Mouse (Mus musculus) CH12.LX (cell line): Measurements from ENCODE around the gene Usp21. TPM values are rescaled to one million over a fixed set of nuclear protein-coding genes. Genes with fewer than 3 reads are reported as not detected.
A peak's percentile ranks its signal among the peaks of the same experiment; 100 is the strongest.

ENCODE experiments used
- DNase-seq: peaks from one replicate; pipeline ENCODE4 v3.0.0-alpha.2; 2013; ENCODE audit errors: extremely low read depth
- H3K27ac ChIP-seq: 2 replicates; pipeline ENCODE4 v1.5.1; 2012; ENCODE audit warnings: low read depth, mild to moderate bottlenecking, control low read depth, moderate library complexity; ENCODE audit not compliant: insufficient read depth
- H3K27me3 ChIP-seq: replicated peaks from 2 replicates; pipeline ENCODE3; 2012; ENCODE audit warnings: inconsistent platforms
- H3K36me3 ChIP-seq, 2 experiments: replicated peaks in 1 of 2; 2 replicates each; pipeline versions ENCODE3 to v1.6.1; 2012; ENCODE audit warnings: inconsistent platforms in 1 of 2, low read length in 1 of 2, mild to moderate bottlenecking in 1 of 2, mixed read lengths in 1 of 2, moderate library complexity in 1 of 2; ENCODE audit not compliant: control insufficient read depth in 1 of 2, insufficient read depth in 1 of 2
- H3K4me1 ChIP-seq, 2 experiments: 2 replicates each; pipeline ENCODE4 v1.6.1; 2012; ENCODE audit warnings: inconsistent platforms in 1 of 2, moderate library complexity in 1 of 2; ENCODE audit not compliant: insufficient read depth in 2 of 2, control insufficient read depth in 1 of 2
- H3K4me2 ChIP-seq: 2 replicates; pipeline ENCODE4 v1.6.1; 2012; ENCODE audit warnings: low read depth, mild to moderate bottlenecking, control low read depth; ENCODE audit not compliant: poor library complexity, insufficient read depth, severe bottlenecking
- H3K4me3 ChIP-seq, 3 experiments: fragments of 150-350 bp in 1 of 3; sonication (generic) in 1 of 3; replicated peaks in 1 of 3; 2 replicates each; pipeline versions ENCODE3 to v1.5.1; 2011 to 2012; ENCODE audit warnings: low read depth in 2 of 3, low read length in 2 of 3, mild to moderate bottlenecking in 2 of 3, moderate library complexity in 2 of 3, control low read depth in 1 of 3, improper control_type of control experiment in 1 of 3, inconsistent platforms in 1 of 3, mixed read lengths in 1 of 3; ENCODE audit not compliant: poor library complexity in 1 of 3
- H3K79me2 ChIP-seq: replicated peaks from 2 replicates; pipeline ENCODE4 v1.6.1; 2012; ENCODE audit warnings: mild to moderate bottlenecking, moderate library complexity; ENCODE audit not compliant: control insufficient read depth, poor library complexity, insufficient read depth, severe bottlenecking; ENCODE audit errors: extremely low read depth
- H3K9ac ChIP-seq: 2 replicates; pipeline ENCODE4 v1.6.1; 2012; ENCODE audit warnings: low read depth, mild to moderate bottlenecking, control low read depth, moderate library complexity; ENCODE audit not compliant: insufficient read depth
- H3K9me3 ChIP-seq: replicated peaks from 2 replicates; pipeline ENCODE3; 2012; ENCODE audit warnings: low read length, inconsistent platforms, mixed read lengths
- BHLHE40 ChIP-seq: IDR thresholded peaks from 2 replicates; pipeline ENCODE4 v1.6.1; 2011; ENCODE audit warnings: mild to moderate bottlenecking, low read depth, low read length, improper control_type of control experiment
- CHD1 ChIP-seq: IDR thresholded peaks from 2 replicates; pipeline ENCODE4 v1.6.1; 2012; ENCODE audit warnings: low read depth, low read length, improper control_type of control experiment, inconsistent platforms
- CHD2 ChIP-seq: IDR thresholded peaks from 2 replicates; pipeline ENCODE4 v1.6.1; 2011; ENCODE audit warnings: low read length, improper control_type of control experiment
- CTCF ChIP-seq, 2 experiments: IDR thresholded peaks in 1 of 2; conservative IDR thresholded peaks in 1 of 2; 2 replicates each; pipeline ENCODE4 v1.5.1; 2011 to 2012; ENCODE audit warnings: low read depth in 2 of 2, low read length in 2 of 2, improper control_type of control experiment in 1 of 2, inconsistent platforms in 1 of 2, mild to moderate bottlenecking in 1 of 2, moderate library complexity in 1 of 2
- E2F4 ChIP-seq: IDR thresholded peaks from 2 replicates; pipeline ENCODE4 v1.6.1; 2011; ENCODE audit warnings: low read depth, low read length, improper control_type of control experiment; ENCODE audit not compliant: insufficient replicate concordance
- ELF1 ChIP-seq: IDR thresholded peaks from 2 replicates; pipeline ENCODE4 v1.6.1; 2014; ENCODE audit warnings: low read depth, mild to moderate bottlenecking, inconsistent platforms, low read length, improper control_type of control experiment
- EP300 ChIP-seq: IDR thresholded peaks from 2 replicates; pipeline ENCODE4 v1.6.1; 2011; ENCODE audit warnings: low read length, improper control_type of control experiment
- ETS1 ChIP-seq: conservative IDR thresholded peaks from 2 replicates; pipeline ENCODE4 v1.6.1; 2012; ENCODE audit warnings: low read depth, mild to moderate bottlenecking, inconsistent platforms, low read length, improper control_type of control experiment, moderate library complexity
- GABPA ChIP-seq: IDR thresholded peaks from 2 replicates; pipeline ENCODE4 v1.6.1; 2012; ENCODE audit warnings: low read depth, low read length, improper control_type of control experiment, inconsistent platforms; ENCODE audit not compliant: insufficient replicate concordance
- HCFC1 ChIP-seq: IDR thresholded peaks from 2 replicates; pipeline ENCODE4 v1.6.1; 2012; ENCODE audit warnings: low read depth, mild to moderate bottlenecking, inconsistent platforms, low read length, improper control_type of control experiment
- IRF4 ChIP-seq: IDR thresholded peaks from 2 replicates; pipeline ENCODE4 v1.6.1; 2014; ENCODE audit warnings: low read depth, mild to moderate bottlenecking, inconsistent platforms, low read length, improper control_type of control experiment
- JUN ChIP-seq: IDR thresholded peaks from 2 replicates; pipeline ENCODE4 v1.6.1; 2011; ENCODE audit warnings: low read depth, mild to moderate bottlenecking, low read length, improper control_type of control experiment, moderate library complexity; ENCODE audit not compliant: insufficient read depth
- JUND ChIP-seq: conservative IDR thresholded peaks from 2 replicates; pipeline ENCODE4 v1.6.1; 2011; ENCODE audit warnings: low read depth, low read length, improper control_type of control experiment
- KAT2A ChIP-seq: IDR thresholded peaks from 2 replicates; pipeline ENCODE4 v1.6.1; 2012; ENCODE audit warnings: low read length, improper control_type of control experiment, inconsistent platforms; ENCODE audit not compliant: insufficient replicate concordance
- MAFK ChIP-seq: IDR thresholded peaks from 2 replicates; pipeline ENCODE4 v1.6.1; 2011; ENCODE audit warnings: low read length, improper control_type of control experiment; ENCODE audit not compliant: insufficient replicate concordance
- MAX ChIP-seq: IDR thresholded peaks from 2 replicates; pipeline ENCODE4 v1.6.1; 2011; ENCODE audit warnings: low read length, improper control_type of control experiment
- MAZ ChIP-seq: IDR thresholded peaks from 2 replicates; pipeline ENCODE4 v1.6.1; 2012; ENCODE audit warnings: low read depth, mild to moderate bottlenecking, inconsistent platforms, low read length, improper control_type of control experiment, moderate library complexity
- MEF2A ChIP-seq: IDR thresholded peaks from 2 replicates; pipeline ENCODE4 v1.6.1; 2014; ENCODE audit warnings: low read depth, mild to moderate bottlenecking, inconsistent platforms, low read length, improper control_type of control experiment, borderline replicate concordance
- MXI1 ChIP-seq: IDR thresholded peaks from 2 replicates; pipeline ENCODE4 v1.6.1; 2011; ENCODE audit warnings: mild to moderate bottlenecking, low read depth, low read length, improper control_type of control experiment
- MYC ChIP-seq: IDR thresholded peaks from 2 replicates; pipeline ENCODE4 v1.6.1; 2011; ENCODE audit warnings: low read depth, mild to moderate bottlenecking, improper control_type of control experiment, low read length
- NELFE ChIP-seq: IDR thresholded peaks from 2 replicates; pipeline ENCODE4 v1.6.1; 2011; ENCODE audit warnings: low read depth, low read length, improper control_type of control experiment
- NRF1 ChIP-seq: IDR thresholded peaks from 2 replicates; pipeline ENCODE4 v1.6.1; 2014; ENCODE audit warnings: low read depth, mild to moderate bottlenecking, inconsistent platforms, low read length, improper control_type of control experiment, moderate library complexity
- PAX5 ChIP-seq: IDR thresholded peaks from 2 replicates; pipeline ENCODE4 v1.6.1; 2012; ENCODE audit warnings: low read length, inconsistent platforms, mixed read lengths
- POLR2A ChIP-seq: IDR thresholded peaks from 2 replicates; pipeline ENCODE4 v1.6.1; 2011; ENCODE audit warnings: low read depth, mild to moderate bottlenecking, improper control_type of control experiment, low read length
- POLR2AphosphoS2 ChIP-seq: IDR thresholded peaks from 2 replicates; pipeline ENCODE4 v1.6.1; 2011; ENCODE audit warnings: low read depth, low read length, improper control_type of control experiment
- RAD21 ChIP-seq: IDR thresholded peaks from 2 replicates; pipeline ENCODE4 v1.6.1; 2011; ENCODE audit warnings: low read depth, mild to moderate bottlenecking, low read length, improper control_type of control experiment, moderate library complexity
- RCOR1 ChIP-seq: conservative IDR thresholded peaks from 2 replicates; pipeline ENCODE4 v1.6.1; 2012; ENCODE audit warnings: low read depth, mild to moderate bottlenecking, inconsistent platforms, low read length, improper control_type of control experiment
- SIN3A ChIP-seq: IDR thresholded peaks from 2 replicates; pipeline ENCODE4 v1.6.1; 2012; ENCODE audit warnings: low read length, improper control_type of control experiment, inconsistent platforms
- SMC3 ChIP-seq: IDR thresholded peaks from 2 replicates; pipeline ENCODE4 v1.6.1; 2011; ENCODE audit warnings: low read depth, low read length, improper control_type of control experiment
- TBP ChIP-seq: conservative IDR thresholded peaks from 2 replicates; pipeline ENCODE4 v1.6.1; 2011; ENCODE audit warnings: low read depth, low read length, improper control_type of control experiment
- TCF12 ChIP-seq: IDR thresholded peaks from 2 replicates; pipeline ENCODE4 v1.6.1; 2014; ENCODE audit warnings: low read depth, mild to moderate bottlenecking, inconsistent platforms, low read length, improper control_type of control experiment
- UBTF ChIP-seq: IDR thresholded peaks from 2 replicates; pipeline ENCODE4 v1.6.1; 2012; ENCODE audit warnings: low read depth, mild to moderate bottlenecking, inconsistent platforms, low read length, improper control_type of control experiment, moderate library complexity
- USF1 ChIP-seq: IDR thresholded peaks from 2 replicates; pipeline ENCODE4 v1.6.1; 2014; ENCODE audit warnings: low read depth, mild to moderate bottlenecking, inconsistent platforms, low read length, improper control_type of control experiment
- USF2 ChIP-seq: conservative IDR thresholded peaks from 2 replicates; pipeline ENCODE4 v1.6.1; 2011; ENCODE audit warnings: low read depth, low read length, improper control_type of control experiment
- ZC3H11A ChIP-seq: IDR thresholded peaks from 2 replicates; pipeline ENCODE4 v1.6.1; 2012; ENCODE audit warnings: low read depth, mild to moderate bottlenecking, inconsistent platforms, low read length, improper control_type of control experiment
- ZKSCAN1 ChIP-seq: IDR thresholded peaks from 2 replicates; pipeline ENCODE4 v1.6.1; 2012; ENCODE audit warnings: low read depth, inconsistent platforms, low read length, improper control_type of control experiment, borderline replicate concordance
- ZMIZ1 ChIP-seq: IDR thresholded peaks from 2 replicates; pipeline ENCODE4 v1.6.1; 2012; ENCODE audit warnings: low read depth, mild to moderate bottlenecking, inconsistent platforms, low read length, improper control_type of control experiment
- ZNF384 ChIP-seq: IDR thresholded peaks from 2 replicates; pipeline ENCODE4 v1.6.1; 2012; ENCODE audit warnings: low read depth, low read length, improper control_type of control experiment, inconsistent platforms
- dilution Hi-C: fragments of 300-500 bp; cut with MboI; formaldehyde crosslinking; loops from 2 replicates; pipeline ENCODE4 v1.14.3; 2020; ENCODE audit warnings: low sequenced_read_pairs; ENCODE audit not compliant: extremely low pct_unique_long_range_greater_than_20kb, extremely low pct_ligation_motif_present
- in situ Hi-C: fragments of 300-500 bp; cut with MboI; formaldehyde crosslinking; loops from 3 replicates; pipeline ENCODE4 v1.14.3; 2019; ENCODE audit warnings: low sequenced_read_pairs, low pct_ligation_motif_present, low pct_unique_long_range_greater_than_20kb, mixed read lengths
- polyA plus RNA-seq: library from polyadenylated mRNA; unstranded; fragments of >175 nt; gene quantifications from 2 replicates; pipeline ENCODE4 v1.2.1, GENCODE M21; 2012; ENCODE audit warnings: low read depth; ENCODE audit not compliant: insufficient read length
- total RNA-seq, 2 experiments: library from RNA; depleted of rRNA; stranded (reverse); fragments of 300-350 nt in 1 of 2; fragments of >200 nt in 1 of 2; gene quantifications; 2 replicates each; pipeline ENCODE4 v1.2.3; 2012 to 2014

The Usp21 gene
- total and polyA plus RNA-seq, 3 experiments: 8.5 to 37.6 (median 14.2) TPM

DNA sequence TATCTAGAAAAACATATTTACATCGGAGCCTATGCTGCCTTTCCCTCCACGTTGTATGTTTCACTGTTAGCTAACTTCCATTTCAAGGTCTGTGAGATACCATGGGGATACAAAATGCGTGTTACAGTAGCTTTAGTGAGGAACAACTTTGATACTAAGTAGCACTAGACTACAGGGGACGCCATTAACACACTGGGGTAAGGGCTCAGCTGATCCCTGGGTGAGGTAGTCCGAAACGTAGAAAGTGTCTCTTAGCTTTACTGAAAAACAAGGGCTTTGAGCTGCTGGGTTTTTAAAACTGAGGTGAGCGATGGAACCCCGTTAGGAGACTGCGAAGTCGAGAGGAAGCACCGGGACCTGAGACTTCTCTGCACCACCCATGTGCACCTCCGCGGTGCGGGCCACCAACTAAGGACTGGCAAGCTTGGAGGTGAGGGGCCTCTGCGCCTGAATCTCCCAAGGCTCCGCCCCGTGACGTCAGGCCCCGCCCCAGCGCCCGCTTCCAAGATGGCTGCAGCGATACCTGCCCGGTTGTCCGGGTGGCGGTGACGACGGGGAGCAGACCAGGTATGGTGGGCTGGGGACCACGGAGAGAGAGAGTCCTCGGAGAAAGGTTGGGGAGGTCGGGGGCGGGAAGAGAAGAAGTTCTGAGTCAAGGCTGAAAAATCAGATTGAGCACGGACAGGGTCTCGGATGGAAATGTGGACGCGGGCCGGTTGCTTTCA is 17.8 kb downstream of the Usp21 start, which contains the start of gene B4galt3:
B4galt3 (plus strand) TSS at position 481 of the 725 bp plus-strand sequence.
- no peak within 1 kb of the TSS for H3K27ac ChIP-seq
- H3K4me1 ChIP-seq: peaks cover 0 to 26% of the 10 kb centered on the region in 2 experiments; a peak in 2 of 4 replicates

GRCm38 (mm10) chr1:171268341-171268740 is 19.4 kb downstream of the Usp21 start:
- H3K9me3 ChIP-seq: no peaks in the 10 kb centered on the region
- in situ Hi-C loops (no loop called here), dilution Hi-C loops (no loop called here)
- no peaks in the 10 kb centered on the region for H3K79me2 ChIP-seq
- TF ChIP-seq PAX5: no peak
- TF ChIP-seq MXI1: no peak
- no peak for TF ChIP-seq GABPA
- TF ChIP-seq ZNF384: peak; percentile 31; the same call in 1 of the 2 replicates
- no peak overlapping the region for H3K4me3 ChIP-seq
- peaks cover 9 to 17% of the 10 kb centered on the region in 2 experiments for H3K36me3 ChIP-seq
- H3K4me1 ChIP-seq: peaks cover 0 to 26% of the 10 kb centered on the region in 2 experiments; a peak in 2 of 4 replicates
- no peak overlapping the region for H3K4me2 ChIP-seq
- no peak for DNase-seq
- H3K9ac ChIP-seq: no peak overlapping the region; the same call in 1 of the 2 replicates
- H3K27me3 ChIP-seq: peaks cover 2% of the 10 kb centered on the region
- no peak overlapping the region for H3K27ac ChIP-seq

More for the DNA sequence above, 17.8 kb downstream of the Usp21 start, which contains the start of gene B4galt3:
- H3K27me3 ChIP-seq: no peaks in the 10 kb centered on the region
- H3K79me2 ChIP-seq: no peaks in the 10 kb centered on the region
- H3K4me2 ChIP-seq: peak within 1 kb of the TSS; percentile 86
- no peaks in the 10 kb centered on the region for H3K9me3 ChIP-seq
- peak; percentile 87 for DNase-seq
- dilution Hi-C loops: no loop called here
- no peak for TF ChIP-seq JUND
- TF ChIP-seq IRF4: no peak
- peak; percentile 23; the same call in 1 of the 2 replicates for TF ChIP-seq MEF2A
- TF ChIP-seq CHD1: no peak
- TF ChIP-seq CHD2: peak; percentile 45; the same call in 1 of the 2 replicates
- TF ChIP-seq UBTF: no peak
- peak; percentile 88 for TF ChIP-seq TBP
- no peak for TF ChIP-seq EP300
- TF ChIP-seq BHLHE40: no peak
- 0 out of 2 replicates have a peak, but pooled peaks have one; percentile 9 for TF ChIP-seq MAFK
- no peak for TF ChIP-seq ZKSCAN1
- no peak for TF ChIP-seq USF2
- no peak for TF ChIP-seq E2F4
- TF ChIP-seq ZNF384: peak; percentile 5; the same call in 1 of the 2 replicates
- TF ChIP-seq TCF12: peak; percentile 97
- peak; percentile 86 for TF ChIP-seq MAZ
- TF ChIP-seq RCOR1: 0 out of 2 replicates have a peak, but pooled peaks have one; percentile 37
- peak; percentile 51; the same call in 1 of the 2 replicates for TF ChIP-seq MXI1
- peak; percentile 57; the same call in 1 of the 2 replicates for TF ChIP-seq ELF1
- no peak for TF ChIP-seq SMC3
- peak; percentile 97 for TF ChIP-seq ZMIZ1
- peak; percentile 99 for TF ChIP-seq NELFE
- TF ChIP-seq ETS1: no peak
- TF ChIP-seq PAX5: no peak
- peak; percentile 74; the same call in 1 of the 2 replicates for TF ChIP-seq MYC
- TF ChIP-seq POLR2AphosphoS2: peak; percentile 93
- TF ChIP-seq HCFC1: peak; percentile 86
- TF ChIP-seq POLR2A: peak; percentile 100
- no peak for TF ChIP-seq CTCF (conservative IDR thresholded peaks at IDR 0.05 in 1 of 2, IDR thresholded peaks at IDR 0.05 in 1 of 2; ENCODE audit: low read depth in 2 of 2, low read length in 2 of 2)
- TF ChIP-seq USF1: no peak
- TF ChIP-seq NRF1: peak; percentile 72
- peak; percentile 71; the same call in 1 of the 2 replicates for TF ChIP-seq SIN3A
- no peak for TF ChIP-seq RAD21
- no peak for TF ChIP-seq JUN
- TF ChIP-seq KAT2A: peak; percentile 81; the same call in 1 of the 2 replicates
- no peak; the same call in 1 of the 2 replicates for TF ChIP-seq GABPA
- TF ChIP-seq MAX: peak; percentile 66; the same call in 1 of the 2 replicates
- no peak for TF ChIP-seq ZC3H11A
- peak within 1 kb of the TSS; percentile 83 to 93 (median 93) for H3K4me3 ChIP-seq
- peaks cover 25 to 33% of the 10 kb centered on the region in 2 experiments for H3K36me3 ChIP-seq
- in situ Hi-C loops: no loop called here
- H3K9ac ChIP-seq: peak within 1 kb of the TSS; percentile 50
